Mouse (Mus musculus): Measurements from ENCODE around the gene Dpep2nb.

- no peak for TF ChIP-seq CTCF (IDR thresholded peaks at IDR 0.05; ENCODE audit: borderline replicate concordance, insufficient read depth, low read length)
- TF ChIP-seq POLR2A (IDR thresholded peaks at IDR 0.05; ENCODE audit: low read depth, low read length) = peak; percentile 87
Measured at GRCm38 (mm10) chr8:105965905-105966341, 39.9 kb downstream of the Dpep2nb start, which contains the start of gene Slc12a4.

All from embryonic fibroblast, embryonic 13.5 days (primary cell).